In genomic region chr3:153959035-153959730, GRCm38 (mm10) we compare ENCODE assay signal across 8 mouse cellular contexts. TPM values are rescaled to one million over a fixed set of nuclear protein-coding genes. Genes with fewer than 3 reads are reported as not detected.
DNase-seq lines count a peak whose midpoint lies in the region; ATAC-seq and TF ChIP-seq lines count a peak whose summit lies in the region.

No protein-coding gene starts in this region.

- DNase-seq in kidney, adult 18-20 months, result no peak
- no peak for DNase-seq in ES-E14 (ENCODE audit: low read depth, low spot score)
- peak; percentile 43 for DNase-seq in cerebellum, adult 8-10 months
- DNase-seq in right cerebral cortex, adult 18-20 months, result no peak
- DNase-seq in gastrocnemius, postnatal 25 days, result no peak

- peak; percentile 16; the same call in 1 of the 2 replicates for ATAC-seq in kidney, embryonic 16.5 days (ENCODE audit: low FRiP score, low TSS enrichment)
- ATAC-seq in inflammation-experienced regulatory T-cells, adult 6 months, result peak; percentile 61
- ATAC-seq in midbrain, embryonic 15.5 days (replicated peaks), result peak; percentile 59

- no peaks in the 10 kb centered on the region for H3K36me3 ChIP-seq in kidney, embryonic 16.5 days (ENCODE audit: insufficient read depth, low read length)
- no peaks in the 10 kb centered on the region for H3K36me3 ChIP-seq in ES-E14 (ENCODE audit: control insufficient read depth, insufficient read depth, low read length, poor library complexity, severe bottlenecking)
- no peaks in the 10 kb centered on the region for H3K36me3 ChIP-seq in midbrain, embryonic 15.5 days (replicated peaks)

- peaks cover 4% of the 10 kb centered on the region; the same call in 1 of the 2 replicates for H3K9me3 ChIP-seq in kidney, embryonic 16.5 days (ENCODE audit: low read length)
- no peaks in the 10 kb centered on the region for H3K9me3 ChIP-seq in ES-E14 (ENCODE audit: control insufficient read depth, insufficient read depth, low read depth, low read length)
- no peaks in the 10 kb centered on the region for H3K9me3 ChIP-seq in midbrain, embryonic 15.5 days

- no peak overlapping the region for H3K27ac ChIP-seq in kidney, embryonic 16.5 days (ENCODE audit: low read length)
- H3K27ac ChIP-seq in ES-E14 (ENCODE audit: insufficient read depth, low read depth, low read length, poor library complexity, severe bottlenecking), result no peak overlapping the region
- no peak overlapping the region for H3K27ac ChIP-seq in midbrain, embryonic 15.5 days

- no peak overlapping the region for H3K4me2 ChIP-seq in kidney, embryonic 16.5 days (replicated peaks; ENCODE audit: low read depth, low read length)
- H3K4me2 ChIP-seq in midbrain, embryonic 15.5 days, result no peak overlapping the region

- H3K4me3 ChIP-seq in kidney, embryonic 16.5 days (ENCODE audit: low read length), result no peak overlapping the region
- no peak overlapping the region for H3K4me3 ChIP-seq in ES-E14 (ENCODE audit: insufficient read depth in 1 of 2, low read depth in 1 of 2, low read length in 2 of 2, poor library complexity in 1 of 2, severe bottlenecking in 1 of 2)
- H3K4me3 ChIP-seq in midbrain, embryonic 15.5 days, result no peak overlapping the region

- no peaks in the 10 kb centered on the region for H3K27me3 ChIP-seq in kidney, embryonic 16.5 days (ENCODE audit: insufficient read depth, low read length)
- H3K27me3 ChIP-seq in midbrain, embryonic 15.5 days (replicated peaks), result no peaks in the 10 kb centered on the region

- H3K9ac ChIP-seq in kidney, embryonic 16.5 days (replicated peaks; ENCODE audit: low read length), result no peak overlapping the region
- H3K9ac ChIP-seq in ES-E14 (ENCODE audit: insufficient read depth, low read depth, low read length, poor library complexity, severe bottlenecking), result no peak overlapping the region
- no peak overlapping the region for H3K9ac ChIP-seq in midbrain, embryonic 15.5 days

- in situ Hi-C loops in ES-E14 (cut with MboI; ENCODE audit: low sequenced_read_pairs in 2 of 2, unreplicated experiment in 2 of 2), result loop anchor here in 1 of 2 experiments (25.0 kb wide), 1 partner anchor 278 kb away; no protein-coding TSS in a partner anchor

- 95% methylated on average over 1 of the region's 1 CpGs for WGBS in kidney, embryonic 16.5 days
- WGBS in midbrain, embryonic 15.5 days, result 95% methylated on average over 1 of the region's 1 CpGs

- H3K4me1 ChIP-seq in kidney, embryonic 16.5 days (ENCODE audit: insufficient read depth, low read length), result no peaks in the 10 kb centered on the region
- H3K4me1 ChIP-seq in ES-E14 (ENCODE audit: control insufficient read depth in 2 of 2, insufficient read depth in 2 of 2, low read length in 2 of 2, poor library complexity in 1 of 2), result no peaks in the 10 kb centered on the region
- 0 out of 2 replicates have a peak, but pooled peaks cover 2% of the 10 kb centered on the region for H3K4me1 ChIP-seq in midbrain, embryonic 15.5 days

TF ChIP-seq in ES-E14, 5 proteins besides CTCF, POLR2A, EP300 and RAD21:
- no peak for TF ChIP-seq MAFK (IDR thresholded peaks at IDR 0.05; ENCODE audit: insufficient read depth, low read depth, low read length)
- TF ChIP-seq ZC3H11A (IDR thresholded peaks at IDR 0.05; ENCODE audit: borderline replicate concordance, low read depth, low read length), result peak; percentile 77; the same call in 1 of the 2 replicates

RNA-seq across cellular contexts. Expression of gene Slc44a5, which starts 14.1 kb away (rescaled TPM):
- polyA plus RNA-seq in kidney, embryonic 16.5 days (2015; fragmentation: Nextera tagmentation; extraction: Ambion mirVana), result 0.53 and 0.65 TPM in 2 replicates
- 0.09 and 0.16 TPM in 2 replicates for total RNA-seq in ES-E14 (2012; rRNA removed)
- not detected for polyA plus RNA-seq in inflammation-experienced regulatory T-cells, adult 6 months (2017; shearing (Covaris generic))
- 9.1 and 9.9 TPM in 2 replicates for polyA plus RNA-seq in midbrain, embryonic 15.5 days (2015; fragmentation: Nextera tagmentation; extraction: Ambion mirVana)
- under 1 TPM; 0.13 to 0.27 TPM for total RNA-seq in gastrocnemius, postnatal 25 days (2021)

RNA-seq across cellular contexts. Expression of gene Acadm, which starts 14.8 kb away (rescaled TPM):
- 150 and 164 TPM in 2 replicates for polyA plus RNA-seq in kidney, embryonic 16.5 days (2015; fragmentation: Nextera tagmentation; extraction: Ambion mirVana)
- total RNA-seq in ES-E14 (2012; rRNA removed), result 94.5 and 101 TPM in 2 replicates
- 10 to 100 TPM; 23.7 to 43.7 (median 40.4) TPM for polyA plus RNA-seq in inflammation-experienced regulatory T-cells, adult 6 months (2017; shearing (Covaris generic))
- 55.8 and 56.2 TPM in 2 replicates for polyA plus RNA-seq in midbrain, embryonic 15.5 days (2015; fragmentation: Nextera tagmentation; extraction: Ambion mirVana)
- total RNA-seq in gastrocnemius, postnatal 25 days (2021), result 100 to 1,000 TPM; 256 to 346 TPM

RNA-seq across cellular contexts. Expression of gene Rabggtb, which starts 46.4 kb away (rescaled TPM):
- polyA plus RNA-seq in kidney, embryonic 16.5 days (2015; fragmentation: Nextera tagmentation; extraction: Ambion mirVana), result 55.0 and 58.7 TPM in 2 replicates
- 243 and 307 TPM in 2 replicates for total RNA-seq in ES-E14 (2012; rRNA removed)
- 10 to 100 TPM; 39.3 to 47.9 (median 45.2) TPM for polyA plus RNA-seq in inflammation-experienced regulatory T-cells, adult 6 months (2017; shearing (Covaris generic))
- 49.5 and 51.3 TPM in 2 replicates for polyA plus RNA-seq in midbrain, embryonic 15.5 days (2015; fragmentation: Nextera tagmentation; extraction: Ambion mirVana)
- total RNA-seq in gastrocnemius, postnatal 25 days (2021), result 10 to 100 TPM; 64.1 to 65.0 TPM

RNA-seq across cellular contexts. Expression of gene Msh4, which starts 53.2 kb away (rescaled TPM):
- 0.07 and 0.09 TPM in 2 replicates for polyA plus RNA-seq in kidney, embryonic 16.5 days (2015; fragmentation: Nextera tagmentation; extraction: Ambion mirVana)
- 1.4 and 2.0 TPM in 2 replicates for total RNA-seq in ES-E14 (2012; rRNA removed)
- polyA plus RNA-seq in inflammation-experienced regulatory T-cells, adult 6 months (2017; shearing (Covaris generic)), result under 1 TPM in 1 of 3 experiments, not detected in 2; 0.19 TPM
- 0.17 and 0.22 TPM in 2 replicates for polyA plus RNA-seq in midbrain, embryonic 15.5 days (2015; fragmentation: Nextera tagmentation; extraction: Ambion mirVana)
- not detected for total RNA-seq in gastrocnemius, postnatal 25 days (2021)
